Mouse (Mus musculus): ENCODE results near the gene Txndc8.

The Txndc8 gene

GRCm38 (mm10) chr4:57956029-57956960, 52.6 kb downstream of the Txndc8 start, which contains the start of gene Txn1:
Txn1 (minus strand) TSS chr4:57956411.
- peak; percentile 86 for DNase-seq (ENCODE audit: low spot score)

- peak; percentile 24 for DNase-seq (ENCODE audit: low spot score)
Measured at GRCm38 (mm10) chr4:57955544-57955958, 53.4 kb downstream of the Txndc8 start.

DNA sequence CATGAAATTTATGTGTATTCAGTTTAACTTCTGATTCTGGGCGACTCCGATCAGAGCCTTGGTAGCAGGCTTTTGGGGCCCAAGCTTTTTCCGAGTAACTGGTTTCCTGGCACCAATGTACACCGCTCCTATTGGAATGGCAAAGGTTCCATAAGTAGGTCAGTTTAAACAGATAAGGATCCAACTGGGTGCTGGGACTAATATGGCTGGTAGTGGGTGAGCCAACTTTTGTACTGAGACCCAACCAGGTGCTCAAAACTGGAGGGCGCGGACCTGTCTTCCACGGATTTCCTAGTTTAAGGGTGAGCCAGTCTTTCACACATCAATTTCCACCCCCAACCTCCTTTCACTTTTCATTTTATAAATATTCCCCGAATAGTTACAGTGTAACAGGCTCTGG, 53.9 kb downstream of the Txndc8 start:
- no peak for DNase-seq (ENCODE audit: low spot score)

GRCm38 (mm10) chr4:57954580-57954979, 54.3 kb downstream of the Txndc8 start:
- DNase-seq (ENCODE audit: low spot score): no peak

- no peak for DNase-seq (ENCODE audit: low spot score)
Measured at GRCm38 (mm10) chr4:57953796-57954195, 55.1 kb downstream of the Txndc8 start.

GRCm38 (mm10) chr4:57952891-57953290, 56.0 kb downstream of the Txndc8 start:
- no peak for DNase-seq (ENCODE audit: low spot score)

DNA sequence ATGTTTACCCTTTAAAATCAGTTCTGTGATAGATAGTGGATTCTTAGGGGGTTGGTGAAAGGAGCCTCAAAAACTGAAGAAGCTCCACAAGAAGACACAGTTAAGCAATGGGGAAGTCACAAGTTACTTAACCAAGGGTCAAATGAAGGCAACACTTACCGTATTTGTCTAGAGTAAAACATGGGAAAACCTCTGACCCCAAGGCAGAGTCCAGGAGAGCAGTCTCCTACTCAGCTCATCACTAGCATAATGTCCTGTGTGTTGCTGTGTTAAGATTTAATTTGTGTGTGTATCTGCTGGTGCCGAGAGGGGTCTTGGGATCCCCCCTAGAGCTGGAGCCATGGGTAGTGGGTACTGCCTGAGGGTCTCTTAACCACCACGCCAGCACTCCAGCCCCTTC, 56.5 kb downstream of the Txndc8 start:
- DNase-seq (ENCODE audit: low spot score): no peak

- DNase-seq (ENCODE audit: low spot score): no peak
Measured at GRCm38 (mm10) chr4:57949866-57950265, 59.1 kb downstream of the Txndc8 start.

GRCm38 (mm10) chr4:57947476-57947875, 61.4 kb downstream of the Txndc8 start:
- DNase-seq (ENCODE audit: low spot score): no peak

GRCm38 (mm10) chr4:57947036-57947435, 61.9 kb downstream of the Txndc8 start:
- no peak for DNase-seq (ENCODE audit: low spot score)

DNA sequence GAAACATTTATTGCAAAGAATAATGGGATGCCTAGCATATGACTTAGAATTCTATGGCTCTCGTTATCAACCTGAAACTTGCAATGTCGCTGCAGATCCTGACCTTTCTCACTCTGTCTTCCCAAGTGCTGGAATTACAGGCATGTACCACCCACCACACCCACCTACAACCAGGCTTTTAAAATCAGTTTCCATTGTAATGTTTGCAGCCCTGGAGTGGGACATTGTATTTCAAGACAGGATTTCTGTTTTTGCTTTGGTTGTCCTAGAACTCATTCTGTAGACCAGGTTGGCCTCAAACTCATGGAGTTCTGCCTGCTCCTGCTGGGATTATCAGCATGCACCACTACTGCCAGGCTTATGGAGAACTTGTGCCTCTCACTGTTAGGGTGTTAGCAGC, 66.0 kb downstream of the Txndc8 start:
- no peak for DNase-seq (ENCODE audit: low spot score)

GRCm38 (mm10) chr4:57940631-57941030, 68.3 kb downstream of the Txndc8 start:
- no peak for DNase-seq (ENCODE audit: low spot score)

GRCm38 (mm10) chr4:57937292-57937691, 71.6 kb downstream of the Txndc8 start:
- no peak for DNase-seq (ENCODE audit: low spot score)

- DNase-seq (ENCODE audit: low spot score): no peak
Measured at GRCm38 (mm10) chr4:57934181-57934580, 74.7 kb downstream of the Txndc8 start.
